Mouse (Mus musculus): ENCODE data around the gene Chd8.
"Not testable (repeated sequence)": the region's sequence is repeated elsewhere in the genome, so short reads cannot be mapped to it uniquely, and the experiment has no call there.

Chd8 gene

GRCm38 (mm10) chr14:52257484-52258213, at the start of gene Chd8:
Gene Chd8 (minus strand): TSS chr14:52257780.
- DNase-seq (ENCODE audit: low read depth): peak; percentile 97

GRCm38 (mm10) chr14:52306100-52306499, 48.5 kb upstream of the Chd8 start:
- no peak for DNase-seq (ENCODE audit: low read depth)

GRCm38 (mm10) chr14:52304644-52305271, 47.2 kb upstream of the Chd8 start, which contains the start of gene Mettl3:
Gene Mettl3 (minus strand): TSS chr14:52305128.
- DNase-seq (ENCODE audit: low read depth): peak; percentile 96

GRCm38 (mm10) chr14:52303517-52303916, 45.9 kb upstream of the Chd8 start:
- not testable (repeated sequence) for DNase-seq (ENCODE audit: low read depth)

GRCm38 (mm10) chr14:52295558-52296264, 38.1 kb upstream of the Chd8 start:
- peak; percentile 58 for DNase-seq (ENCODE audit: low read depth)

GRCm38 (mm10) chr14:52284191-52284590, 26.6 kb upstream of the Chd8 start:
- DNase-seq (ENCODE audit: low read depth): no peak

- no peak for DNase-seq (ENCODE audit: low read depth)
Observed at GRCm38 (mm10) chr14:52283629-52284028, 26.0 kb upstream of the Chd8 start.

- DNase-seq (ENCODE audit: low read depth): no peak
Observed at GRCm38 (mm10) chr14:52279747-52280120, 22.2 kb upstream of the Chd8 start.

GRCm38 (mm10) chr14:52278932-52279746, 21.6 kb upstream of the Chd8 start, which contains the start of the genes Tox4 and Rab2b:
Gene Tox4 (plus strand): TSS chr14:52279146.
Gene Rab2b (minus strand): TSS chr14:52279545.
- peak; percentile 100 for DNase-seq (ENCODE audit: low read depth)

GRCm38 (mm10) chr14:52277210-52277609, 19.6 kb upstream of the Chd8 start:
- DNase-seq (ENCODE audit: low read depth): no peak

GRCm38 (mm10) chr14:52272781-52273180, 15.2 kb upstream of the Chd8 start:
- DNase-seq (ENCODE audit: low read depth): peak; percentile 39

- peak; percentile 57 for DNase-seq (ENCODE audit: low read depth)
Observed at GRCm38 (mm10) chr14:52256311-52257175, 1.0 kb downstream of the Chd8 start.

- DNase-seq (ENCODE audit: low read depth): no peak
Observed at GRCm38 (mm10) chr14:52246129-52246528, 11.5 kb downstream of the Chd8 start.

- no peak for DNase-seq (ENCODE audit: low read depth)
Observed at GRCm38 (mm10) chr14:52244690-52245042, 12.9 kb downstream of the Chd8 start.

- peak; percentile 100 for DNase-seq (ENCODE audit: low read depth)
Observed at GRCm38 (mm10) chr14:52244041-52244689, 13.4 kb downstream of the Chd8 start.

GRCm38 (mm10) chr14:52236216-52236615, 21.4 kb downstream of the Chd8 start:
- DNase-seq (ENCODE audit: low read depth): no peak

GRCm38 (mm10) chr14:52235165-52235564, 22.4 kb downstream of the Chd8 start:
- DNase-seq (ENCODE audit: low read depth): no peak

GRCm38 (mm10) chr14:52232249-52232648, 25.3 kb downstream of the Chd8 start:
- DNase-seq (ENCODE audit: low read depth): no peak

GRCm38 (mm10) chr14:52225972-52226371, 31.6 kb downstream of the Chd8 start:
- no peak for DNase-seq (ENCODE audit: low read depth)

- no peak for DNase-seq (ENCODE audit: low read depth)
Observed at GRCm38 (mm10) chr14:52217261-52217660, 40.3 kb downstream of the Chd8 start.
